Mouse (Mus musculus): ENCODE results near the gene Gm4981. TPM values are rescaled to one million over a fixed set of nuclear protein-coding genes. Genes with fewer than 3 reads are reported as not detected.

The Gm4981 gene
- polyA plus RNA-seq, 1 experiment from 2014 or later = not detected

DNA sequence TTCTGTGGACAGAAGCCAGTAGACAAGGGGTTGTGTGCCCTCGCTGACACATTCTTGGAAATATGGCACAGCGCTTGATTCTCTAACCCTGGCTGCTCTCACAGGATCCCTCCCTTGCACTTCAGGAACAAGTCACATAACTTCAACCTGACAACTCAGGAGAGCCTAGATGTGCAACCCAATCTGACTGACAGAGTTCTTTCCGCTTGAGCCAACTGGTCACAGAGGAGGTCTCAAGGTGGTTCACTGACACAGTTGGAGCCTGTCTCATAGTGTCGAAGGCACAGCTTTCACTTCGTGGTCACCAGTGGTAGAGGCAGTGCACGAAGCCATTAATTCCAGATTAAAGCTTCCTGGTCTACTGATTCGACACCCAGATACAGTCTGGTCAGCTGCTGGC is 24.3 kb downstream of the Gm4981 start:
- Histone ChIP-seq H3K36me3 (ENCODE audit: control insufficient read depth, insufficient read depth, low read length) (no peaks in the 10 kb centered on the region), H3K9me3 (ENCODE audit: control insufficient read depth, low read length) (no peaks in the 10 kb centered on the region), H3K4me1 (ENCODE audit: control insufficient read depth, insufficient read depth, low read length) (no peaks in the 10 kb centered on the region), H3K9ac (replicated peaks; ENCODE audit: low read depth, low read length) (no peak overlapping the region), H3K4me2 (ENCODE audit: low read depth, low read length) (no peak overlapping the region), H3K27me3 (ENCODE audit: control insufficient read depth, insufficient read depth, low read length) (no peaks in the 10 kb centered on the region), H3K4me3 (ENCODE audit: low read depth, low read length) (no peak overlapping the region), H3K27ac (ENCODE audit: low read depth, low read length) (no peak overlapping the region)
- 81% methylated on average over 7 of the region's 7 CpGs for whole genome bisulfite sequencing
- no peak for ATAC-seq (ENCODE audit: low read depth)

DNA sequence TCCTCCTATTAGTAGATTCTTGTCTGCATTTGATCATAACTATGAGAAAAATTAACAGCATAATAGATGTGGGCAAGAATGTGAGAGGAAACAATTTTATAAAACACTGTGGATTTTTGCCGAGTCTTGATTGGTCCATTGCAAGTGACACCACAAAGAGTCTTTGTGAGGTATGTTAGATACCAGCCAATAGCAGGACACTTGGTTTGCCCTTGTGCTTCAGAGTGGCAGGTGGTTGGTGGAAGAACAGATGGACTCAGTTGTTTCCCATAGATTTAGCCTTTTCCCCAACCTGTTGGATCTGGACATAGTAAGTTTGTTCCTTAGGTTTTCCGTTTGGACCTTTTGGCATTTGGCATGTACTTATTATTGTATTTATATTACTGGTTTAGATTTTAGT is 25.3 kb downstream of the Gm4981 start:
- 94% methylated on average over 2 of the region's 2 CpGs for WGBS
- Histone ChIP-seq H3K9me3 (ENCODE audit: control insufficient read depth, low read length) (no peaks in the 10 kb centered on the region), H3K9ac (replicated peaks; ENCODE audit: low read depth, low read length) (no peak overlapping the region), H3K4me2 (ENCODE audit: low read depth, low read length) (no peak overlapping the region), H3K27me3 (ENCODE audit: control insufficient read depth, insufficient read depth, low read length) (no peaks in the 10 kb centered on the region), H3K36me3 (ENCODE audit: control insufficient read depth, insufficient read depth, low read length) (no peaks in the 10 kb centered on the region), H3K4me3 (ENCODE audit: low read depth, low read length) (no peak overlapping the region), H3K4me1 (ENCODE audit: control insufficient read depth, insufficient read depth, low read length) (no peaks in the 10 kb centered on the region), H3K27ac (ENCODE audit: low read depth, low read length) (no peak overlapping the region)
- ATAC-seq (ENCODE audit: low read depth) = no peak

DNA sequence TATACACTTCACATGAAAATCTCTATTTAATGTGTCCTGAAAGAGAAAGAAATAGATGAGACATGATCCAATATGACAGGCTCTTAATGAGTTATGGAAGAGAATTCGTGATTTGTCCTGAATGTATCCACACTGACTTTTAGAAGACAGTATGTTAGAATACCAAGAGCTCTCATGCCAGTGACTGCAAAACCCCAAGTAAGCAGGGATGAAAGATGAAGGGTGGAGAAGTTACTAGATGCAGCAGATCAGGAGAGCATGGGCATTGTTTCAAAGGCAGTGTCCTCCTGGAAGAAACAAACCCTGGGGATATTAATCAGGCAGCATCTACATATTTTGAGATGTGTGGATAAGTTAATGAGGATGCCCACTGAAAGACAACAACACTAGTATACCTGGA is 26.0 kb downstream of the Gm4981 start:
- Histone ChIP-seq H3K27ac (ENCODE audit: low read depth, low read length) (no peak overlapping the region), H3K4me1 (ENCODE audit: control insufficient read depth, insufficient read depth, low read length) (no peaks in the 10 kb centered on the region), H3K4me2 (ENCODE audit: low read depth, low read length) (no peak overlapping the region), H3K9ac (replicated peaks; ENCODE audit: low read depth, low read length) (no peak overlapping the region), H3K27me3 (ENCODE audit: control insufficient read depth, insufficient read depth, low read length) (no peaks in the 10 kb centered on the region), H3K36me3 (ENCODE audit: control insufficient read depth, insufficient read depth, low read length) (no peaks in the 10 kb centered on the region), H3K9me3 (ENCODE audit: control insufficient read depth, low read length) (no peaks in the 10 kb centered on the region), H3K4me3 (ENCODE audit: low read depth, low read length) (no peak overlapping the region)
- 74% methylated on average over 1 of the region's 1 CpGs for WGBS
- no peak for ATAC-seq (ENCODE audit: low read depth)

DNA sequence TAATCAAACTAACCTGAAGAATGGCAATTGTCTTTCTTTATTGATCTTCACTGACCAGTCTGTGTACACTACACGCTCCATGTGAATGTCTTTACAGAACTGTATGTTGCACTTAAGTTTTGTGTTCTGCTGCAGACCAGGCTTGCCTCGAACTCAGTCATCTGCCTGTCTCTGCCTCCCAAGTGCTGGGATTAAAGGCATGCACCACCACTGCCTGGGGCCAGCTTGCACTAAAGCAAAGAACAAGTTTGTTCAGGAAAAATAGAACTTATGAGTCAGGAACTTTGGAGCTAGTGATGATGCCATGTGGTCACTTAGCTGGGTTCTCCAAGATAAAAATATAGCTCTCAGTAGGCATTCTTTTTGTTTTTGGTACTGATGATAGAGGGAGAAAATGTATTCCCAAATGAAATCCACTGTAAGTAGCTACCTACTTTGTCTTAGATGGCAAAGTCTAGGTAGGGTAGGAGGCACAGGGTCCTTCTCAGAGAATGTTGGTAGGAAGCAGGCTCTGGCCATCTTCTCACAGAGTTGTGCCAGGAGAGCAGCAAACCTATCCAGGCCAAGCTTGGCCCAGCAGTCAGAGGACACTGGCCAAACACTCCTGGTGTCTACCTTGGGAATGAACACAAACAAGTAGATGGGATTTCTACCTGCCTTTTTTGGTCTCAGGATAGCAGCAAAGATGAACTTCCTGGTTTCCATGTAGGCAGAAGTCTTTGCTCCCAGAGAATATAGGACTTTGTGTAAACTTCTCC is 26.6 kb downstream of the Gm4981 start:
- Histone ChIP-seq H3K9me3 (ENCODE audit: control insufficient read depth, low read length) (no peaks in the 10 kb centered on the region), H3K4me3 (ENCODE audit: low read depth, low read length) (no peak overlapping the region), H3K4me1 (ENCODE audit: control insufficient read depth, insufficient read depth, low read length) (no peaks in the 10 kb centered on the region), H3K27me3 (ENCODE audit: control insufficient read depth, insufficient read depth, low read length) (no peaks in the 10 kb centered on the region), H3K27ac (ENCODE audit: low read depth, low read length) (no peak overlapping the region), H3K36me3 (ENCODE audit: control insufficient read depth, insufficient read depth, low read length) (no peaks in the 10 kb centered on the region), H3K4me2 (ENCODE audit: low read depth, low read length) (no peak overlapping the region), H3K9ac (replicated peaks; ENCODE audit: low read depth, low read length) (no peak overlapping the region)
- no peak for ATAC-seq (ENCODE audit: low read depth)
- WGBS = 79% methylated on average over 2 of the region's 2 CpGs

DNA sequence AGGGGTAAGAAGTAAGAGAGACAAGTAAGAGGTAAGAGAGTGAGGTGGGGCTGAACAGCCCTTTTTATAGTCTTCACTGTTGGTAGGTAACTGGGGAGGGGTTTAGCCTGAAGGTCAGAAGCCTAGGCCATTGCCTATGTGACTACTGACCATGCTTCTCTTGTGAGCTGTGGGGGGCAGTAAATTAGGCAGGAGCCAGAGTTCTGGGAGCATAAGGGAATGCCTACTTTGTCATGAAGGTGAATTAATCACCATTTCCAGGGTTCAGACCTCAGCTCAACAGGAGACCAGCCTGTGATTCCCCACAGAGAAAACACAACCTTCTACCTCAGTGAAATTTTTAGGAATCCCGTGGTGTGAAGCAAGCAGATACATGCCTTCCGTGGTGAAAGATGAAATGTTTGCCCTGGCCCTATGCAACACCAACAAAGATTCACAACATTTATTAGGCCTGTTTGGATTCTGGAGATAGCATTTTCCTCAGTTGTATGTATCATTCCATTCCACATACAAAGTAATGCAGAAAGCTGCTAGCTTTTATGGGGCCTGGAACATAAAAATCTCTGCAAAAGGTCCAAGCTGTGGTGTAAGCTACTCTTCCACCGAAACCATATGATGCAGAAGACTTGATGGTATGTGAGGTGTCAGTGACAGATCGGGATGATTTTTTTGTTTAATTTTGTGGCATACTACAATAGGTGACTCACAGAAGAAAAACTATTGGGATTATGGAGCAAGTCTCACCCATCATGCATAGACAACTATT is 29.7 kb downstream of the Gm4981 start:
- Histone ChIP-seq H3K4me3 (ENCODE audit: low read depth, low read length) (no peak overlapping the region), H3K4me1 (ENCODE audit: control insufficient read depth, insufficient read depth, low read length) (no peaks in the 10 kb centered on the region), H3K9ac (replicated peaks; ENCODE audit: low read depth, low read length) (no peak overlapping the region), H3K27ac (ENCODE audit: low read depth, low read length) (no peak overlapping the region), H3K9me3 (ENCODE audit: control insufficient read depth, low read length) (no peaks in the 10 kb centered on the region), H3K27me3 (ENCODE audit: control insufficient read depth, insufficient read depth, low read length) (no peaks in the 10 kb centered on the region), H3K36me3 (ENCODE audit: control insufficient read depth, insufficient read depth, low read length) (no peaks in the 10 kb centered on the region), H3K4me2 (ENCODE audit: low read depth, low read length) (no peak overlapping the region)
- WGBS = 91% methylated on average over 4 of the region's 4 CpGs
- no peak for ATAC-seq (ENCODE audit: low read depth)

DNA sequence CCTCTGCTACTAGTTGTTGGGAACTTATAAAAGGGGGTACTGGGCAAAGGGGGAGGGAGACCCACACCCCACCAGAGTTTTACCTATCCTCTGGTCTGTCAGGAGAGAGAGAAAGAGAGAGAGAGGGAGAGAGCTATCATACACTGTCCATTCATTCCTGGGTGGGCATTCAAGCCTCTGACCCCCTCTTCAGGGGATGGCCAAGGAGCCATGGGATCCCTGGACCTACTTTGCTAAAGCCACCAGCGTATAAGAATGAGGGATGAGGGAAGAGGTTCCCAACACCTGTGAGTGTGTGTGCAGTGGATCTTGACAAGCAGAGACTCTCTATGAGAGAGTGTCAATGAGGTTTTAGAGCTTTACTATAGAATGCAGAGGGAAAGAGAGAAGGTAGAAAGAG is 30.5 kb downstream of the Gm4981 start:
- Histone ChIP-seq H3K4me3 (ENCODE audit: low read depth, low read length) (no peak overlapping the region), H3K4me2 (ENCODE audit: low read depth, low read length) (no peak overlapping the region), H3K27me3 (ENCODE audit: control insufficient read depth, insufficient read depth, low read length) (no peaks in the 10 kb centered on the region), H3K36me3 (ENCODE audit: control insufficient read depth, insufficient read depth, low read length) (no peaks in the 10 kb centered on the region), H3K9ac (replicated peaks; ENCODE audit: low read depth, low read length) (no peak overlapping the region), H3K9me3 (ENCODE audit: control insufficient read depth, low read length) (no peaks in the 10 kb centered on the region), H3K4me1 (ENCODE audit: control insufficient read depth, insufficient read depth, low read length) (no peaks in the 10 kb centered on the region), H3K27ac (ENCODE audit: low read depth, low read length) (no peak overlapping the region)
- WGBS = 44% methylated on average over 1 of the region's 1 CpGs
- no peak for ATAC-seq (ENCODE audit: low read depth)

Other genes with a start within 250 kb of the Gm4981 start
- not detected in 2 replicates for gene AW822073, start 11.8 kb downstream of the Gm4981 start, polyA plus RNA-seq (2014; fragmentation: Nextera tagmentation; extraction: Ambion mirVana)
- not detected in 2 replicates for gene Duxf3, start 4.0 kb downstream of the Gm4981 start, polyA plus RNA-seq (2014; fragmentation: Nextera tagmentation; extraction: Ambion mirVana)
- gene Gcc2, start 18.8 kb upstream of the Gm4981 start, polyA plus RNA-seq (2014; fragmentation: Nextera tagmentation; extraction: Ambion mirVana) = 87.5 and 89.2 TPM in 2 replicates
- gene Lims1, start 86.8 kb upstream of the Gm4981 start, polyA plus RNA-seq (2014; fragmentation: Nextera tagmentation; extraction: Ambion mirVana) = 48.3 and 61.6 TPM in 2 replicates
- 23.9 and 31.4 TPM in 2 replicates for gene Ranbp2, start 210.2 kb upstream of the Gm4981 start, polyA plus RNA-seq (2014; fragmentation: Nextera tagmentation; extraction: Ambion mirVana)

All from neural tube, embryonic 14.5 days (tissue).